Mouse (Mus musculus) ES-Bruce4 (cell line): Measurements from ENCODE around the gene Tshz2. TPM values are rescaled to one million over a fixed set of nuclear protein-coding genes. Genes with fewer than 3 reads are reported as not detected.

Source experiments
- H3K27ac ChIP-seq: 2 replicates; pipeline ENCODE4 v1.5.1; 2012; ENCODE audit warnings: low read length, inconsistent platforms; ENCODE audit not compliant: insufficient read depth
- H3K27me3 ChIP-seq: 2 replicates; pipeline ENCODE4 v1.6.1; 2012; ENCODE audit warnings: mild to moderate bottlenecking, low read length, inconsistent platforms; ENCODE audit not compliant: control insufficient read depth, poor library complexity, insufficient read depth, severe bottlenecking
- H3K36me3 ChIP-seq: 2 replicates; pipeline ENCODE4 v1.6.1; 2012; ENCODE audit warnings: inconsistent platforms, mild to moderate bottlenecking, low read length, moderate library complexity; ENCODE audit not compliant: control insufficient read depth, poor library complexity, insufficient read depth, severe bottlenecking
- H3K4me1 ChIP-seq: one replicate; pipeline ENCODE4 v1.8.1; 2011; ENCODE audit warnings: low read length; ENCODE audit not compliant: control insufficient read depth, insufficient read depth
- H3K4me3 ChIP-seq: 2 replicates; pipeline ENCODE4 v1.5.1; 2011; ENCODE audit warnings: low read depth, mild to moderate bottlenecking, low read length
- H3K9ac ChIP-seq: 2 replicates; pipeline ENCODE4 v1.6.1; 2012; ENCODE audit warnings: low read depth, mild to moderate bottlenecking, inconsistent platforms; ENCODE audit not compliant: poor library complexity, severe bottlenecking
- H3K9me3 ChIP-seq: replicated peaks from 2 replicates; pipeline ENCODE4 v1.6.1; 2012; ENCODE audit warnings: mild to moderate bottlenecking, low read length, inconsistent platforms; ENCODE audit not compliant: control insufficient read depth, poor library complexity, insufficient read depth, severe bottlenecking
- CTCF ChIP-seq: IDR thresholded peaks from one replicate; pipeline ENCODE4 v1.8.1; 2011; ENCODE audit warnings: low read depth, low read length
- EP300 ChIP-seq: IDR thresholded peaks from 2 replicates; pipeline ENCODE4 v1.6.1; 2011; ENCODE audit warnings: low read depth, low read length; ENCODE audit not compliant: insufficient read depth
- POLR2A ChIP-seq: IDR thresholded peaks from one replicate; pipeline ENCODE4 v1.8.1; 2011; ENCODE audit warnings: low read length; ENCODE audit not compliant: insufficient read depth
- polyA plus RNA-seq: library from polyadenylated mRNA; stranded (reverse); fragments of >200 nt; gene quantifications from 2 replicates; pipeline ENCODE4 v1.2.4, GENCODE M21; 2011; ENCODE audit warnings: low read depth; ENCODE audit not compliant: missing spikeins, insufficient read depth, insufficient read length

Tshz2 gene
- polyA plus RNA-seq, 1 experiment: 0.24 TPM

DNA sequence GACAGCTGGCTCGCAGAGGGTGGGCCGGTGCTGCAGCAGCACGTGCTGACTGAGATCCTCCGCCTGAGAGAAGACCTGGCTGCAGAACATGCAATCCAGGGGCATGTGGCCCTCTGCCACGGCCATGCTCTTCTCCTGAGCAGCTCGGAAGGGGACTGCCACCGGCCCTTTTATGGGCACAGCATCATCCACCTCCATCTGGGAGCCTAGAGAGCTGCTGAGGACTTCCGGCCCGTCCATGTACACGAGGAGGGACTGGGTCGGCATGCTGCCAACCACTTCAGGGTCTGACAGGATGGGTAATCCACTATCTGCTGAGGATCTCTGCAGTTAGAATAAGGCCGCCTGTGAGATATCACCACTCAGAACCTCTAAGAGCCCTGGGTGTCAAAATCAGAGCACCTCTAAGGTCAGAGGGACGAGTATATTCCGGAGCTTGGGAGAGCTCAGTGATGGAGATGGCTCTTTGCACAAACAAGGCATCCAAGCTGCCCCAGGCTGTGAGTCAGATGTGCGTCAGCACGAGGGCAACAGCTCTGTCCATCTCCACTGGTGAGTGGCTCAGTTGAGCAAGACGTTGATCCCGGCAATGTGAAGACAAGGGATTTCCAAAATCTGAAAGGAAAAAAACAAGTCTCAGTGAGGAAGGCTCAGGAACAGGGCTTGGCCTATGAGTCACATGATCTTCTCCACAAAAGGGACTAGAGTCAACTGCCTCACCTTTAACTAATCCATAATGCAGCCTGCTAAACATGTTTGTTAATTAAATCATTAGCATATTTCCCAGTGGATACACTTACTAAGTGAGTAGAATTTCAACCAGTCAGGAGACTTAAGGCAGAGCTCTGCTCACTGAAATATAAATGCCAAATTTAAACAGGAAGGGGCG is 487.6 kb downstream of the Tshz2 start:
- H3K9ac ChIP-seq: no peak overlapping the region
- TF ChIP-seq CTCF: no peak
- no peak for TF ChIP-seq EP300
- no peak for TF ChIP-seq POLR2A
- no peak overlapping the region for H3K27ac ChIP-seq
- H3K4me3 ChIP-seq: no peak overlapping the region
- H3K9me3 ChIP-seq: no peaks in the 10 kb centered on the region
- H3K36me3 ChIP-seq: peaks cover 37% of the 10 kb centered on the region
- no peaks in the 10 kb centered on the region for H3K27me3 ChIP-seq
- H3K4me1 ChIP-seq: peaks cover 3% of the 10 kb centered on the region

Other genes starting within 250 kb of the Tshz2 start
- gene Gm11011, start 45.3 kb upstream of the Tshz2 start, polyA plus RNA-seq: not detected in 2 replicates